Mouse (Mus musculus): Measurements from ENCODE around the gene Tmem117. TPM values are rescaled to one million over a fixed set of nuclear protein-coding genes. Genes with fewer than 3 reads are reported as not detected.

The Tmem117 gene
- polyA plus RNA-seq, 1 experiment, result 0.65 TPM

DNA sequence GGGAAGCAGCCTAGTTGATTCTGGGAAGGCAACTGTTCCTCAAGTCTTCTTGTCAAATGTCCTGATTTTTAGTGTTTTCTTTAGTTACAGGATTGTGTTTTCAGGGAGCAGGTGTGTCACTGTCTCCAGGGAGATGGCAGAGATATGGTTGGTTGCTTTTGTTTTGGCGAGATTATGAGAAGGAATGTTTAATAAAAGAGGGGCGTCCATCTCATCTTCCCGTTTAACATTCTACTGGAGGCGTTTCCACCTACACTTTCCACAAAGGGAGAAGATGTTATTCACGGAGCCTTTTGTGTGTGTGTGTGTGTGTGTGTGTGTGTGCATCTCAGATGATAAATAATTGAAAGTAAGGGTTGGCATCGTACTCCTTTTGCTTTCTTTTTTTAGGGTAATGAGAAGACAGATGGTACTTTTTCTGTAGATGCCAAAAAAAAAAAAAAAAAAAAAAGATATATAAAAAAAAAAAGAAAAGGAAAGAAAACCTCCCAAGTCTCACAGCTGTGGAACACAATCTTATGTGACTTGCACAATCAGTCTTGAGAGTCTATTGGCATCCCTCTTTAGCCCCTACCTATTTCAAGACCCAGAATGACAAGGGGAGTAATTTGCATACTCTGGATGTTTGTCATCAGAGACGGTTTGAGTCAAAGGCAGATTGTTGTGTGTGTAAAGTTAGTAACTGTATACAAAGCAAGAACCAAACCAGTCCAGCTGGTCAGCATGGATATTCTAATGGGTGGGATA, 142.0 kb downstream of the Tmem117 start:
- Histone ChIP-seq H3K4me1 (ENCODE audit: control insufficient read depth, insufficient read depth, low read length) (no peaks in the 10 kb centered on the region), H3K36me3 (ENCODE audit: control insufficient read depth, insufficient read depth, low read length) (no peaks in the 10 kb centered on the region), H3K4me3 (ENCODE audit: control insufficient read depth, low read depth, low read length) (no peak overlapping the region), H3K27me3 (ENCODE audit: control insufficient read depth, insufficient read depth, low read length) (no peaks in the 10 kb centered on the region), H3K27ac (ENCODE audit: control insufficient read depth, insufficient read depth, low read depth, low read length) (no peak overlapping the region)
- TF ChIP-seq POLR2A (IDR thresholded peaks at IDR 0.05; ENCODE audit: control insufficient read depth, low read depth, low read length) (no peak), CTCF (IDR thresholded peaks at IDR 0.05; ENCODE audit: control insufficient read depth, insufficient read depth, insufficient replicate concordance, low read depth, low read length) (no peak)

DNA sequence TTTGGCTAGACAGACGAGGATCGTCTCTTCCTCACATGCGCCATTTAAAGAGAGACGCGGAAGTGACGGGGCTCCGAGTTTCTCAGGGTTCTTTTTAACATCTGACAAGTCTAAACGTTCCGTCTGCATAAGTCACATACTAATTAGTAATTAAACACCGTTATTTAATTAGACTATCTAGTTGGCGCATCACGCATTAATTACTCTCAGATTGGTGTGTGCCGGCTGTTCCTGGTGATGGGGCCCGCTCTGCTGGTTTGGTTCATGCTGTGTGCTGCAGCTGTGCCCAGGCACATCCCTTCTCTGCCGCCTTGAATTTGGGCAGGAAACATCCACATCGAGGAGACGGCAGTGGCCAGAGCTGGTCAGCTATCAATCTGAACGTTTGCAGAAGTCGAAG, 142.7 kb downstream of the Tmem117 start:
- no peaks in the 10 kb centered on the region for H3K27me3 ChIP-seq (ENCODE audit: control insufficient read depth, insufficient read depth, low read length)
- no peaks in the 10 kb centered on the region for H3K36me3 ChIP-seq (ENCODE audit: control insufficient read depth, insufficient read depth, low read length)
- no peaks in the 10 kb centered on the region; the same call in 1 of the 2 replicates for H3K4me1 ChIP-seq (ENCODE audit: control insufficient read depth, insufficient read depth, low read length)
- no peak overlapping the region for H3K4me3 ChIP-seq (ENCODE audit: control insufficient read depth, low read depth, low read length)
- no peak for TF ChIP-seq CTCF (IDR thresholded peaks at IDR 0.05; ENCODE audit: control insufficient read depth, insufficient read depth, insufficient replicate concordance, low read depth, low read length)
- TF ChIP-seq POLR2A (IDR thresholded peaks at IDR 0.05; ENCODE audit: control insufficient read depth, low read depth, low read length), result no peak
- no peak overlapping the region for H3K27ac ChIP-seq (ENCODE audit: control insufficient read depth, insufficient read depth, low read depth, low read length)

DNA sequence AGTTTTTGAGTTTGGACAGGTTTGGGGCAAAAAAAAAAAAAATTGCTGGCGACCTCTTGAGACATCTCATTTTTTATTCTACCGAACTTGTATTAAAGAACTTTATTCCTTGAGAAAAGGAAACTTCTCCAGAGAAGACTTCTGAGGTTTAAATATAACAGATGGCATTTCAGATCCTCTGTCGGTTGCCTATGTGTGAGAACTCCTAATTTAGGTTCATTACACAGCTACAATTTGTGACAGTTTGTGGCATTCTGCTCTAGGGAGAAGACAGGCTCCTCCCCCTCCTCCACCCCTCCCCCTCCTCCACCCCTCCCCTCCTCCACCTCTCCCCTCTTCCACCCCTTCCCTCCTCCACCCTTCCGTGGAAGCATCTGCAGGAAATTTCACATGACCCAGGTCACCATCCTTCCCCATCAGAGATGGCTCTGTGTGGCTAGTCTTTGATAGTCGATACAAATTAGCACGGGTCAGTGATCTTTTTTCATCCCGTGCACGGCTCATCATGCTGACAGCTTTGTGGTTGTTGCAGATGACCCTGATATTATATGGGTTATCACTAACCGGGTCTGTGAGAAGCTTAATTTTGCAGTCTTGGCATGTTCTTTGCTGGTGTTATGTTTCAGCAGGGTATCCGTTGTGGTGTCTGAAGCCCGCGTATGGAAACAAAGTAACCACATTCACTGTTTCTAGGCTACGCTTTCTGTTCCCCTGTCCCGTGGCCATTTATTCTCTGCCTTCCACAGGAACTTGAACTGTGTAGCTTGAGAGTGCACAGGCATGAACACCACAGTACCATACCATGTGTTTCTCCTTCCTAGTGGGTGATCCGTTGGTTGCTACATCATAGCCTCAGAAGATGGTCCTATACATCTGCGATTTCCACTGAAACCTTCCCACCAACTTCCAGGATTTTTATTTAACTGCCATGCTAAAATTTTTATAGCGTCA, 147.4 kb downstream of the Tmem117 start:
- Histone ChIP-seq H3K27ac (ENCODE audit: control insufficient read depth, insufficient read depth, low read depth, low read length) (no peak overlapping the region), H3K36me3 (ENCODE audit: control insufficient read depth, insufficient read depth, low read length) (no peaks in the 10 kb centered on the region), H3K4me1 (ENCODE audit: control insufficient read depth, insufficient read depth, low read length) (no peaks in the 10 kb centered on the region; the same call in 1 of the 2 replicates), H3K27me3 (ENCODE audit: control insufficient read depth, insufficient read depth, low read length) (no peaks in the 10 kb centered on the region), H3K4me3 (ENCODE audit: control insufficient read depth, low read depth, low read length) (no peak overlapping the region)
- TF ChIP-seq POLR2A (IDR thresholded peaks at IDR 0.05; ENCODE audit: control insufficient read depth, low read depth, low read length), result no peak
- TF ChIP-seq CTCF (IDR thresholded peaks at IDR 0.05; ENCODE audit: control insufficient read depth, insufficient read depth, insufficient replicate concordance, low read depth, low read length), result no peak

DNA sequence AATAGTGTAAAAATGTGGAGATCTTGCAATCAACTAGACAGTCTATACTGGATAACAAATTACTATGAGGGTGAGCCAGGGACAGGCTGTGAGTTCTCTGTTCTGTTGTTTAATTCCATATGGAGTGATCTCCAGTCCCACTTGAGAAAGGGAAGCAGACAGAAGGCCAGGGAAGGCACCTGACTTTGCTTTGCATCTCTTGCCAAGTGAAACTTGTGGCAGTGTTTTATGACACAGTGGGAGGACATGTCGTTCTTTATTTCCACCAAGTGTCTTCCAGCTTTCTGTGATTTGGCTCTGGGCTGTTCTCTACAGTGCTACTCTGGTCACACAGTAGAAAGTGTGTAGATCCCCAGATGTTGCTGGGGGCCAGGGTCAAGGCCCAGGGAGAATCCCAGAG, 152.5 kb downstream of the Tmem117 start:
- H3K4me1 ChIP-seq (ENCODE audit: control insufficient read depth, insufficient read depth, low read length), result no peaks in the 10 kb centered on the region
- no peak for TF ChIP-seq POLR2A (IDR thresholded peaks at IDR 0.05; ENCODE audit: control insufficient read depth, low read depth, low read length)
- no peak for TF ChIP-seq CTCF (IDR thresholded peaks at IDR 0.05; ENCODE audit: control insufficient read depth, insufficient read depth, insufficient replicate concordance, low read depth, low read length)
- H3K4me3 ChIP-seq (ENCODE audit: control insufficient read depth, low read depth, low read length), result no peak overlapping the region
- H3K27me3 ChIP-seq (ENCODE audit: control insufficient read depth, insufficient read depth, low read length), result no peaks in the 10 kb centered on the region
- H3K36me3 ChIP-seq (ENCODE audit: control insufficient read depth, insufficient read depth, low read length), result no peaks in the 10 kb centered on the region
- H3K27ac ChIP-seq (ENCODE audit: control insufficient read depth, insufficient read depth, low read depth, low read length), result no peak overlapping the region

DNA sequence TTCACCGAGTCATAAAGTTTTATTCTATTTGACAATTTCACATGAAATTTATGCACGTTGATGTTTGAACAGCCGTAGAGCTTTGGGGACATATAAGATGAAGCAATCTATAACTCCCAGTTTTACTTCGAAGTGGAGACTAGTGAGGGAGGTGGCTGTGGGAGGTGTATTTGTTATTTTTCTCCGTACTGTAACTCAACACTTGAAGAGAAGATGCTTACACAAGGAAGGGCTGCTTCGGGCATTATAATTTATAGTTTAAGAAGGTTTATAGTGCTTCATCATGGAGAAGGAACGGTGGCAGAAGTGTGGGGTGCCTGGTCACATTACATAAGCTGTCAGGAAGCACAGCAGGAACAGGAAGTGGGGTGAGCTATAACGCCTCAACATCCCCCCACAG, 164.4 kb downstream of the Tmem117 start:
- Histone ChIP-seq H3K4me1 (ENCODE audit: control insufficient read depth, insufficient read depth, low read length) (no peaks in the 10 kb centered on the region), H3K27ac (ENCODE audit: control insufficient read depth, insufficient read depth, low read depth, low read length) (no peak overlapping the region), H3K36me3 (ENCODE audit: control insufficient read depth, insufficient read depth, low read length) (no peaks in the 10 kb centered on the region), H3K4me3 (ENCODE audit: control insufficient read depth, low read depth, low read length) (no peak overlapping the region), H3K27me3 (ENCODE audit: control insufficient read depth, insufficient read depth, low read length) (no peaks in the 10 kb centered on the region)
- TF ChIP-seq POLR2A (IDR thresholded peaks at IDR 0.05; ENCODE audit: control insufficient read depth, low read depth, low read length), result no peak
- no peak for TF ChIP-seq CTCF (IDR thresholded peaks at IDR 0.05; ENCODE audit: control insufficient read depth, insufficient read depth, insufficient replicate concordance, low read depth, low read length)

DNA sequence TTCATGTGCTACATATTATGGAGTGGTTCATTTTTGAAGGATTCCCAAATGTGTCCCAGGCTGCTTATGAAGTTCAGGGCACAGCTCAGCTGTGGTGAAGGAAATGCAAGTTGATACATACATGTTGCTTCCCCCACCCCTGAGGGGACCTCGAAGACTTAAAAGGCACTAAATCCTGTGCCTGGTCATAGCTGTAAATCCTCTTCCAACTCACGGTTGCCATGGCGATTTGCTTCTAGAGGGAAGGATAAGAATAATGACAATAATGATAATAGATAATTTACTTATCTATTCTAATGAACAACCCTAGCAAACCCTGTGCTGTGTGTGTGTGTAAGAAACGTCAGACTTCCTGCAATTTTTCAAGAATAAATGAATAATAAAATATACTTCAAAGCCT, 166.5 kb downstream of the Tmem117 start:
- Histone ChIP-seq H3K4me1 (ENCODE audit: control insufficient read depth, insufficient read depth, low read length) (no peaks in the 10 kb centered on the region), H3K4me3 (ENCODE audit: control insufficient read depth, low read depth, low read length) (no peak overlapping the region), H3K27me3 (ENCODE audit: control insufficient read depth, insufficient read depth, low read length) (no peaks in the 10 kb centered on the region), H3K27ac (ENCODE audit: control insufficient read depth, insufficient read depth, low read depth, low read length) (no peak overlapping the region), H3K36me3 (ENCODE audit: control insufficient read depth, insufficient read depth, low read length) (no peaks in the 10 kb centered on the region)
- TF ChIP-seq CTCF (IDR thresholded peaks at IDR 0.05; ENCODE audit: control insufficient read depth, insufficient read depth, insufficient replicate concordance, low read depth, low read length) (no peak), POLR2A (IDR thresholded peaks at IDR 0.05; ENCODE audit: control insufficient read depth, low read depth, low read length) (no peak)

DNA sequence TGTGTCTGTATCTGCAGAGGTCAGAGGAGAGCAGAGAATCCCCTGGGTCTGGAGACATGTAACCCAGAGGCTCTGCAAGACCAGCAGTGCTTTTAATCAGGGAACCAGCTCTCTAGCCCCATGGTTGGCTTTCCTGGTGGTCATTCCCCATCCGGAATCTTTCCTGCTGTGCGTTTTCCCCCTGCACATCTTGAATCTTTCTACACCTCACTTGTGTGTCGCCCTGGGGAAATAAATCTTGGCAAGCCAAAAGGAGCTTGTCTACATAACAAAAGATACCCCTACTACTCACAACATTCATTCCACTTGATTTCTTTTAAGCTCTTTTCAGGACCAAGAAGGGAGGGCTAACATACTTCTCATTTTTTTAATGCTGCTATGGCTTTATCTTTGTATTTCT, 169.2 kb downstream of the Tmem117 start:
- H3K27me3 ChIP-seq (ENCODE audit: control insufficient read depth, insufficient read depth, low read length), result no peaks in the 10 kb centered on the region
- TF ChIP-seq POLR2A (IDR thresholded peaks at IDR 0.05; ENCODE audit: control insufficient read depth, low read depth, low read length) (no peak), CTCF (IDR thresholded peaks at IDR 0.05; ENCODE audit: control insufficient read depth, insufficient read depth, insufficient replicate concordance, low read depth, low read length) (no peak)
- no peak overlapping the region for H3K4me3 ChIP-seq (ENCODE audit: control insufficient read depth, low read depth, low read length)

More for the DNA sequence above, 169.2 kb downstream of the Tmem117 start:
- Histone ChIP-seq H3K4me1 (ENCODE audit: control insufficient read depth, insufficient read depth, low read length) (peaks cover 4% of the 10 kb centered on the region), H3K36me3 (ENCODE audit: control insufficient read depth, insufficient read depth, low read length) (no peaks in the 10 kb centered on the region), H3K27ac (ENCODE audit: control insufficient read depth, insufficient read depth, low read depth, low read length) (no peak overlapping the region)

Data from testis, adult 2 months (tissue).